Mouse (Mus musculus): Measurements from ENCODE around the gene Slc29a3.

The Slc29a3 gene

DNA sequence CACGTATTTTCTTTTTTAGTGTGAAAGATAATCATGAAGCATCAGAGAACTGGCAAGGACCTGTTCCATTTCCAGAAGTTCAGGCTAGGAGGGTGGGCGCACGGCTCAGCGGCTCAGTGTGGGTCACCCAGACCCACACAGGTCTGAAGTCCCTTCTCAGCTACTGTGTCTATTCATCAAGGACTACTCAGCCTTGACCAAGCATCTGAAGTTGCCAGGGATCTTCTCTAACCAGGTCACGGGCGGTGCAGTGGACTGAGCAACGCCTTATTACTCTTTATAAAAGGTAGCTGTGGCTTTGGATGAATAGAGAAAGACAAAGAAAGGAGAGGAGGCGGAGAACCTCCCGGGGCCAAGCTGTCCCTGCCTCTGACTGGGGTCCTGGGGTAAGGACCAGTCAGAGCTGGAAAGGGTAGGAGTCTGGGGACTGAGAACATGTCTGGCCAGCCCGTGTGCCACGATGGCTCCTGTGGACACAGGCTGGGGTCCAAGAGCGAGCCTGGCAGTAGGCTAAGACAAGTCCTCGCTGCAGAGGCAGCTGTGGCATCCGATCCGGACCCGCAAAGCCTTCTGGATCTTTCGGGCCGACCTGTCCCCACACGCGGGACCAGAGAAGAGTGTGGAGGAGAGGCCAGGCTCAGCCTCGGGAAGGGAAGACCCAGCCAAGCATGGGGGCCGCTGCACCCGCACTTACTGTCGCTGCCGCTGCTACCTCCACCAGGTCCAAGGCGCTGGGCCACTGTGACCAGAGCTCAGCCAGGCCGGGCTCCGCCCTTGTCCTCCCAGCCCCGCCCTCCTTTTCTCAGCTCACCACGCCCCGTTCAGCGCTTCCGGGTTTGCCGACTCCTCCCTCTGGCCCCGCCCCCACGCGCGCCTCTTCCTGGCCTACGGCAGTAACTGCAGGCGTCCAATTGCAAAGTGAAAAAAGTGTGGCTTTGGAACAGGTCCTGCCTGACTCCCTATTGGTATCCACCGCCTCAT lies at the start of gene Slc29a3:
TSS of gene Slc29a3 (minus strand) at position 755 of the 981 bp plus-strand sequence.
- peak; percentile 90 to 93 for DNase-seq (ENCODE audit: low spot score in 2 of 2)

DNA sequence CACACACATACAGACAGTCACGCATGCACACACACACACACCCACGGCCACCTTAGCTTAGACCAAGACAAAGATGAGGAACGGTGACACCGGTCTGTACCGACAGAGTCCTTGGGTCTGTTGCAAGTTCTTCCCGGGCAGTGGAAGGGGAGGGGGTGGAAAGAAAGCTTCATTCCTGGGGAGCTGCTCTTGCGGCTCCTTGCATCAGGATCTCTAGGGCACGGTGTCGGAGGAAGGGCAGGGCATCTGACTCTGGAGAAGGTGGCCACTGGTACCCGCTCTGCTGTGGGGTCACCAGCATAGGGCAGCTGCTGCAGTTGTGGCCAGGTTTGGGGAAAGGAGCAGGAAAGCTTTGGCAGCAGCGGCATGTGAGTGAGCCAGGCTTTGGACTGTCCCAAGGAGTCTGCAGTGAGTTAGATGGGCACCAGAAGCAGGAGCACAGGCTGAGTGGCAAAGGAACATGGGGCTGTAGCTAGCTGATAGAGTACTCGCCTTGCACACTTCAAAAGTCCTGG lies 49.4 kb upstream of the Slc29a3 start:
- no peak for DNase-seq (ENCODE audit: low spot score in 2 of 2)

DNA sequence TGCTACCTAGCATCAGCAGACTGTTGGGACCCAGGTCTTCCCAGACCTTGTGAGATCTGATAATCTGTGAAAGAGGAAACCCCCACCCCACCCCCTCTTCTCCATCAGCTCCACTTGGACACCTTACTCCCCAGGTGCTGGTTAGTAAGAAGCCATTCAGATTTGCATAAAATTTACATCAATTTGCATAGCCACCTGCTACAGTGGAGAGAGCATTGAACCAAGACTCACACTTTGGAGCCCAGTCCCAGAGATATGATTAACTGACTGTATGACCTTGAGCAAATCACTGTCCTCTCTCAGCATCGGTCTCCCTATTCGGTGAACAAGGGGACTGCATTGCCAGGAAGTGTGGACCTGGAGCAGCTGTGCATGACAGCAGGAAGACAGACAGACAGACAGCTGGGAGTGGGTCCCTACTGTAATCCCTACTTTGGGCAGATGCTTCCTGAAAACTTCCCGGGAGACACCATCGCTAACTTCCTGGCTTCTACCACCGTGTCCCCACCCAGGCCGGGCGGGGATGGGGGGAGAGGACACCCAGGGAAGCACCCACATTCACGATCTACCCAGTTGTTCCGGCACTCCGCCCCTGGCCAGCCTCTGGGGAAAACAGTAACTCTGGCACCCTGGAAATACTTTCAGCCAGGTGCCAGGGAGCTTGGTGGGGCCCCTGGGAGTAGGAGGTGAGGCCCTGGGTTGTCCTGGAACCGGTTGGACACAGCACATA lies 48.7 kb upstream of the Slc29a3 start:
- no peak for DNase-seq (ENCODE audit: low spot score in 2 of 2)

DNA sequence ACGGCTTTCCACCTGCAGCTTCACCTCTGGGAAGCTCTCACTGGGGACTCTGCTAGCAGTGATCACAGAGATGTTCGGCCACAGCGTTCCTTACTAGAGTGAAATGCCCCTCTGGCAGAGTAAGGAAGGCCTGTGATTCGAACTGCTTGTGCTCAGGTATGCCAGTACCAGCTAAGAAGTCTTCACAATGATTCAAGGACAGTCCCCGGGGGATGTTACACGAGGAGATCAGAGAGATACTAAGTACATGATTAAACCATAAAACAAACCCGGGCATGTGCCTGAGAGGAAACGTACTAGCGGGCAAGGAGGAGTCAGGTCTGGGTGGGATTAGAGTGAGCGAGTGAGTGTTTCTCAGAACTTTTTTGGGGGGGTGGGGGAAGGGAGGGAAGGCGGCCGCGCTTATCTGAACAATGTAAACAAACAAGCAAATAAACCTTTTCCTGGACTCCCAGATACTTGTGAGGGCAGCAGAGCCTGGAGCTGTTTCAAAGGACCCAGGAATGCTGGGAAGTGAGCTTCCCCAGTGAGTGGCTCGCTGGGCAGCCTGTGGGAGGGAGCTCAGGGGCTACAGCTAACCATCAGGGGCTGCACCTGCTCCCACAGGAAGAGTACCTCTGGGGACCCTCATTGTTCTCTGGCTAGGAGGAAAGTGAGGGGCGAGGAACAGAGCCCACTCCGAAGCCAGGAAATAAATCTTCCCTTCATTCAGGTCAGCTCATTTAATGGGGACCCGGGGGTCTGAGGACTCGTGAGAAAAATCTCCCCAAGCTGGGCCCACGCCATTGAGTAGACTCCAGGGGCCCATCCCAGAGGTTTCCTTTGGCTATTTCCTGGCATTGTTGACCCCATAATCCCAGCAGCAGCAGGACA lies 47.9 kb upstream of the Slc29a3 start:
- DNase-seq (ENCODE audit: low spot score in 2 of 2), result no peak

DNA sequence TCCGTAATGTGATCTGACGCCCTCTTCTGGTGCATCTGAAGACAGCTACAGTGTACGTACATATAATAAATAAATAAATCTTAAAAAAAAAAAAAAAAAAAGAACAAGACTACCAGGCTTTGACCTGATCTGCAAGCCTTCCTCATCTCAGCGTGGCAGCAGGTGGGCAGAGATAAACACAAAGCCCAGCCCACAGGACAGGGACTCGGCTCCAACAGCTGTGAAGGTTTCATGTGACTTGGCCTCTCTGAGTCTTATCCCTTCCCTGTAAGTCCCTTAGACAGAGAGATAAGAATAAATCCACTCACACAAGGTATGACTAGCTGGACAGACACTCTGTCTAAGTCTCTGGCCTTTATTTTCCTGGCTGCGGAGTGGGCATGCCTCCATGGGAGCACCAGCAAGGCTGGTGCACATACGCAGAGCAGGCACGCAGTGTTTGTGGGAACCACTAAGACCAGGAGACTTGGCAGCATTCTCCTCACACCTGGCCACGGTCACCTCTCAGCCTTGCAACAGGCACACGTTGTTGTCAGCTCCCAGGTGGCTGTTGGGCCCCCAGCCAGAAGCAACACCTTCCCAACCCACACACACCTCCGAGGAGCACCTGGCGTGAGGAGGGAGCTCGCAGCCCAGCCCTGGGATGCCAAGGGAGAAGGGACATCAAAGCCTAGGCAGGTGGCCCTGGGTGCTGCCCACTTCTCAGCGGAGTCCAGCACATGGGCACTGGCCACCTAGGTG lies 45.3 kb upstream of the Slc29a3 start:
- no peak for DNase-seq (ENCODE audit: low spot score in 2 of 2)

DNA sequence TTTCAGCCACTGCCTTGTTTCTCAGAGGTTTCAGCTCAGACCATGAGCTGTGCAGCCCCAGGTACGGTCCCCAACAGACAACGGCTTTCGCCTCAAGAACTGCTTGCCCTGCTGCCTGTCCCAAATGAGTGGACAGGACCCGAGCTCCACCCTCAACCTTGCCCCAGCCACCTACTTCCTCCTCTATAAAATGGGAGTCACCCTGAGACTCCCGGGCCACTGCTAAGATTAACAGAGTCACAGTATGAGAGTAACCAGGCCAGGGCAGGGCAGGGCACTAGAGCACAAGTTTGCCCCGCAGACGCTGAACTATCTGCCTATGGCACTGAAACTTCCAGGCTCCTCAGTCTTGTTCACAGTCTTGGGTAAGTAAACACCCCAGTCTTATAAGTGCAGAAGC lies 43.9 kb upstream of the Slc29a3 start:
- DNase-seq (ENCODE audit: low spot score in 2 of 2), result no peak

DNA sequence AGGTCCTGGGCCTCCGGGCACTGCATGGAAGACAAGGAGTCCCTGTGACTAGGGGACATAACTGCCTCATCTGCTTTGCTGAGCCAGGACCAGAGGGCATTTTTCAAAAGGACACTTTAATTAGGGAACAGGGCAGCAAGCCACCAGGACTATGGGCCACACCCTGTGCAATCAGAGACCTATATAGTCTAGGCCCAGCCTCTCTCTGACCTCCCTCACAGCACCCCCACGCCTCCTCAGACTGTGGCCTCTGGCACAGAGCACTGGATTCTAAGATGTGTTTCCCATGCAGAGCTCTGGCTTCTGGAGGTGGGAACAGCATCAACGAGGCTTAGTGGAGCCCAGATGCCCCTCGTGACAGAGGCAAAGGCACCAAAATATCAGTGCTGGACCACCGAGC lies 43.4 kb upstream of the Slc29a3 start:
- DNase-seq (ENCODE audit: low spot score in 2 of 2), result no peak

DNA sequence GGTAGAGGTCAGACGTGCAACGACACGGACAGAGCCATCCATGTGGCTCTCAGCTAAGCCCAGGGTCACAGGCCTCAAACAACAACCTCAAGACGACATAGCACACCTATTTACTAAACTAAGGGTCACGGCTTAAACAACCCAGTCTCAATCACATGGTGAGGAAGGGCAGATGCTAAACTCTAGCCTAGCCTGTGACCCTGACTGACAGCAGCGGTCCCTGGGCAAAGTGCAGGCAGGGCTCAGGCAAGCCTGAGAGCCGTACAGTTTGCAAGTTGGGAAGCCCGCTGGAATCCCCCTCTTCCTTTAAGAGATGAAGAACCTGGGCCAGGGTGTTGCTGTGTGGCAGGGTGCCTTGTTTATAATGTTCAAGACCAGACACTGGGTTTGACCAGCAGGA lies 42.2 kb upstream of the Slc29a3 start:
- no peak for DNase-seq (ENCODE audit: low spot score in 2 of 2)

DNA sequence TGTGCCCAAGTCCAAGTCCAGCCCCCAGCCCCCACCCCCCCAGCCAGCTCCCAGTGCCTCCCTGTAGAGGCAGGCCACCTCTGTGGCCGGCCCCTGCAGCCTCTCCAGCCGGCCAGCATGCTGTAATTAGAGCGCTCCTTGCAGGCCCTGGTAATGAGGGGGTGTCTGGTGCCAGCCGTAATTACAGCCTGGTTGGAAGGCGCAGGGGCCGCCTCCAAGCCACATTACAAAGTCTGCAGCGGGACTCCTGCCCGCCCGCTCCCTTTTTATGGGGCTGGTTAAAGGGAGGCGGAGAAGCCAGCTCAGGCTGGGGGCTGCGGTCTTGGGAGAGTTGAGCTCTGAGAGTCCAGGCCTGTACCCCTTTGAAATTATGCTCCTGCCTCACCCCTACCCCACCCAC lies 41.8 kb upstream of the Slc29a3 start:
- no peak for DNase-seq (ENCODE audit: low spot score in 2 of 2)

DNA sequence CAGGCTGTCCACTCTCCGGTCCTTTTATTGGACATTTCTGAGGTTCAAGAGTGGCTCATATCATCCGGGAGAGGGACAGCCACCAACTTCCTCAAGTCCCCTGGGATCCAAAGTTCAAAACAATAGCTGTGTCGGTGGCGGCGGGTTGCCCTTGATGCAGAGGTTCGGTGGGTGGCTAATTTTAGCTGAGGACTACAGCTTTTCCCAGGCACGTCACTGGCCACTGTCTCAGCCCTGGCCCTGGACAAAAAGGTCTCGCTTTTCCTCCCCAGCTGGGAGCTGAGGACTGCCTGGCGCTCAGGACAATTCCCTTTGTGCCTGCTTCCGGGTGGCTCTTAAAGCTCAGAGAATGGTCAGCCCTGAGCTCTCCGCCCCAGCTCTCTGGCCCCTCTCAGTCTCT lies 40.2 kb upstream of the Slc29a3 start:
- no peak for DNase-seq (ENCODE audit: low spot score in 2 of 2)

DNA sequence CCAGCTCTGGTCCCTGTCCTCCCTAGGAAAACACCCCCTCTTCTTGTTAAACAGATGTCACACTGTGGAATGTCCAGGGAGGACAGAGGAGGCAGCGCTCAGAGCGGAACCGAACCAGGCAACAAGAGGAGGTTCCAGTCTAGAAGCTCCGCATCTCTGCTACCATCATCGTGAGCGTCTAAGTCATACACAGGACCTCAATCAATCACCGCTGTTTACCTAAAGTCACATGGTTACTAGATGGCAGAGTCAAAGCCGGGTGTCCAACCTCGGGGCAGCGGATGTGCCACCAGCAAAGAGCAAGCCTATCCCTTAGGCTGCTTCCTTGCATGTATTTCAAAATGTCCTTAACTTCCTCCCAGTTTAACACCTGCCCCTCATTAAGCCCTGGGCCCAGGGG lies 39.8 kb upstream of the Slc29a3 start:
- DNase-seq (ENCODE audit: low spot score in 2 of 2), result no peak

DNA sequence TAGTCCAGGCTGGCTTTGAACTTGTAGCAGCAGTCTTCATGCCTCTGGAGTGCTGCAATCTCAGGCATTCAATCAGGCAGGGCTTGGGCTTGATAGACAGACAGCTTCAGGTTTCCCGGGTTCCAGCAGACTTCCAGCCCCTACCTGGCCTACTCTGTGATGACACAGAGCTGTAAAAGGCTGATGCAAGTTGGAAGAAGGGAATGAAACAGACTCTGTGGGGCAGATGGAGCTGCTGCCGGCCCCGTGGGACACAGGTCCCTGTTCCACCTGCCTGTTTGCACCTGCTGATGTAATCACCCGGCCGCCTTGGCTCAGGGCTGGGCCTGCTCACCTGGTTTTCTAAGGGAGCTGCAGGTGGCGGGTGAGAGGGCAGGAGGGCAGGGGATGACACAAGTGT lies 38.3 kb upstream of the Slc29a3 start:
- no peak for DNase-seq (ENCODE audit: low spot score in 2 of 2)

DNA sequence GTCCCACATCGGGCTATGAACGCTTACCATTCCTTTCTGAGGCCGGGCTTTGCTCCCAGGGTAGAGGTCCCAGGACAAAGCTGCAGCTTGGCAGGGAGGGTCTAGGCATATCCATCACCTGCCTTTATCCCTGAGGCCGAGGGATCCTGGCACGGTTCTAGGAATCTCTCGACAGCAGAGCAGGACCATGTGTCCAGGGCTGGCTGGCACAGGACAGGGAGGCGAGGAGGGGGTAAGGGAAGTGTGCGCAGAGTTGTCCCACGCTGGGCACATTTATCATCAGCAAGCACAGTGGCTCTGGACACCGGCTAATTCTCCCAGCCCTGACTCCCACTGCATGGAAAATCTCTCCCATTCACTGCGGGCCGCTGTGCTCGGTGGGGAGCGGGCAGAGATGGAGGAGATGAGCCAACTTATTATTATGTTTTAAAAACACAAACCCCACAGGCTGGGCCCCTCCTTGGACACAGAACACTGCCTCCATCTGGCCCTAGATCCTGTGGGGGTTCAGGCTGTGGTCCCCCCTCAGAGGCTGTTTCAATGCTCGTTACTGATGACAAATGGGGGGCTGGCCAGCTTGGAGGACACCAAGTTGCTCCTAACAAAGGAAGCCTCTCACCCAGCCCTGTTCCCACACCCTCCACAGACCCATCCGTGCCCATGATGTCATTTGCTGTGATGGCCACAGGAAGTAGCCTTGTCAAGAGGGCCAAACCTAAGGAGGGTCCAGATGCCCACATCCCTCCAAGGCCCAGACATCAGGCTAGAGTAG lies 34.9 kb upstream of the Slc29a3 start:
- DNase-seq (ENCODE audit: low spot score in 2 of 2), result no peak

DNA sequence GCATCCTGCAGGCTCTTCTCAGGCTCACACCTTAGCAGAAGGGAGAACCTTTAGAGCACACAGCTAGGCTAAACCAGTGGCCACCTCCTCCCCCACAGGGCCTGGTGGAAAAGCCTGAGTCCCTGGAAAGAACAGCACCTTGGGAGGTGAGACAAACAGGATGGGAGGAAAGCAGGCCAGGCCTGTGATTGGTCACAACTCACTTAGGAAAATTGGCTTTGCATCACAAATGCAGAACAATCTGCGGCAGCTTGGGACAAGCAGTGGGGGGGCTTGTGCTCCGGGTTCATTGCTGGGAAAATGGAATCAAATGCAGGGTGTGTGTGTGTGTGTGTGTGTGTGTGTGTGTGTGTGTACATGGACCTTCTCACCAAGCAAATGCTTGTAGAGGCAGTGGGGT lies 31.0 kb upstream of the Slc29a3 start:
- DNase-seq (ENCODE audit: low spot score in 2 of 2), result no peak

DNA sequence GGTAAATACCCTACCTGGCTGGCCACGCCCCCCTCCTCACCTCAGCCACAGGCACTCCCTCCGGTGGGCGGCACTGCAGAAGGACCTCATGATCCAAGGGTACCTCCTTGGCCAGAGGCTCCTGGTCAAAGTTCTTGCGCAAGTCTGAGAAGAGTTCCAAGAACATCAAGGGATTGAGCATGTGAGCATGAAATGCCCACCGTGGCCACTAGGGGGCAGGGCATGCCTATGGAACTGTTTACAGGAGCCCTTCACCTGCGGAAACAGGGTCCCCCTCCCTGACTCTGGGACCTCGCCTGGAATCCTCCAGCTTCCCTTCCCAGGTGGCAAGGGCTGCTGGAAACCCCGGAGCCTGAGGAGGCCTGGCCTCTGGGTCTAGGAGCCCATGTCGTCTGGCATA lies 27.0 kb upstream of the Slc29a3 start:
- DNase-seq (ENCODE audit: low spot score in 2 of 2), result peak; percentile 70 to 85

DNA sequence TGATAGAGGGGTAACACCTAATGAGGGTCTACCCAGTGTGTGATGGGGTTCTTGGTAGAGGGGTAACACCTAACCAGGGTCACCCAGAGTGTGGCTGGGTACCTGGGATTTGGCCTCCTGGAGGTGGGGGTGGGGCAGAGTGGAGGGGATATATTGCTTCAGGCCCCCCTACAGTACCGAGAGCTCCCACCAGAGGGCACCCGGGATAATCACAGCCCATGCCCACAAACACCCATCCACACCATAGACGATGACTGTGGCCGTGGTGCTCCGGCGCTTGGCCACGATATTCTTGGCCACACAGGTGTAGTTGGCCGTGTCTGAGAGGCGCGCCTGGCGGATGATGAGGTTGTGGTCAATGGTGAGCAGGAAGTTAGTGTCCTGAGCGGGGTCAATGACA lies 25.9 kb upstream of the Slc29a3 start:
- peak; percentile 51 to 71 for DNase-seq (ENCODE audit: low spot score in 2 of 2)

DNA sequence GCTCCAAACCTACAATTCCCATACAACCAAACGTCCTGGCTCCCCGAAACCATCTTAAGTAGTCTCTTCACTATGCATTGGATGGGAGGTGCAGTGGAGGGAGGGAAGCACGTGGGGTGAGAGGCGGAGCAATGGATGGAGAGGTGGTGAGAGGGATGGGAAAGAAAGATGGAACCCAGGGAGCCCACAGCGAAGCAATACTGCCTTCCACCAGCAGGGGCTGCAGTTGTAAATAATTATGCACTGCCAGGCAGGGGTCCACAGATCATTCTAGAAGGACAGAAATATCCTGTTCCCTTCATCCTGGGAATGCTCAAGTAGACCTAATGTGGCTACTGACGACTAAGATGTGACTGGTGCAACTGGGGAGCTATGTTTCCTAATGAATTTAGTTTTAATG lies 22.9 kb upstream of the Slc29a3 start:
- DNase-seq (ENCODE audit: low spot score in 2 of 2), result peak in 1 of 2 experiments; percentile 29

DNA sequence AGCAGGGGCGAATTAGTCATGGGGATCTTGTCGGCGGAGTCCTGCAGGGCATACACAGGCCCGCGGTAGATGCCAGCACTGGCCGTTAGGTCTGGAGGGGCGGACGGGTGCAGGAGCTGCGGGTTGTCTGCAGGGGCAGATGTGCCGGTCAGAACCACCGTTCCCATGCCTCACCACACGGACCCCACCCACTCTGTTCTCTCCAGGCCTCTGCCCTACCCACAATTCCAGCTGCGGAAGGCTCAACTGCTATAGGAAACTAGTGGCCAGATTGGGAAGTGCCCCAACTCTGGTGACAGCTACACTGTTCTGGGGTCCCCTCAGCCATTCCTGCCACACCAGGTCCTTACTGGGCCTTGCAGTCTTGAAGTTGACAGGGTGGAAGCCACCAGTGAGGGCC lies 22.0 kb upstream of the Slc29a3 start:
- no peak for DNase-seq (ENCODE audit: low spot score in 2 of 2)

DNA sequence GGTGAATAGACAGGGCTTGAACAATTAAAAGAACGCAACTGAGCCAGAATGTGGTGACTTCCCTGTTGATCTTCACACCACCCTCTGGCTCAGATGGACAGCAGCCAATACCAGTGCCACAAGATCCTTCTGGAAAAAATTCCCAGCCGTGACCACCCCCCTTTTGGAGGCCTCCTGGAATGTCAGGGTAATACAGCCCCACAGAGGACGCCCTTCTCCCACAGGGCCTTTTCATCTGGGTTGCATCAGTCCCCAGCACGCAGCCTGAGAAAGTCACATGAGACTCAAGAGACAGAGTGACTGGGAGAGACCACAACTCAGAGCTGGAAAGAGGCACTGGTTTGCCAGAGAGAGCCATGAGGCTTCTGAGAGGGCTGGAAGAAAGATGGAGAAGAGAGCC lies 18.3 kb upstream of the Slc29a3 start:
- no peak for DNase-seq (ENCODE audit: low spot score in 2 of 2)

DNA sequence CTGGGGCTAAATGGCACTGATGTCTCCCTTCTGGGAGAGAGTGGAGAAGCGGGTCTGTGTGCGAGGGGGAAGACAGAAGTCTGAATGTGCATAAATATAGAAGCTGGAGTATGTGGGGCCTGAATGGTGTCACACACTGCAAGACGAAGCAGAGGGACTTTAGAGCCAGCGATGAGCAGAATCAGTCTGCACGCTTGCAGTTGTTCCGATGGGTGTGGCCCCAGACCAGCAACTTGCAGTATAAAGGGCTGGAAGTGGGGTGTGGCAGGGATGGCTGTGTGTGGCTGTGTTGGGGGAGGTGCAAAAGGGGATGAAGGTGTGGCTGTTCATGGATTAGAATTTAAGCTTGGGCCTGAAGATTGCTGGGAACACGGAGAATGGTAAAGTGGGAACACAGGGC lies 16.0 kb upstream of the Slc29a3 start:
- DNase-seq (ENCODE audit: low spot score in 2 of 2), result no peak

Measured in cerebellum, postnatal 4 days (tissue).